Mouse (Mus musculus): Measurements from ENCODE around the gene BC005561. TPM values are rescaled to one million over a fixed set of nuclear protein-coding genes. Genes with fewer than 3 reads are reported as not detected.

Gene BC005561
- 16.2 and 17.0 TPM in 2 replicates for polyA plus RNA-seq (2015; fragmentation: Nextera tagmentation; extraction: Ambion mirVana)

DNA sequence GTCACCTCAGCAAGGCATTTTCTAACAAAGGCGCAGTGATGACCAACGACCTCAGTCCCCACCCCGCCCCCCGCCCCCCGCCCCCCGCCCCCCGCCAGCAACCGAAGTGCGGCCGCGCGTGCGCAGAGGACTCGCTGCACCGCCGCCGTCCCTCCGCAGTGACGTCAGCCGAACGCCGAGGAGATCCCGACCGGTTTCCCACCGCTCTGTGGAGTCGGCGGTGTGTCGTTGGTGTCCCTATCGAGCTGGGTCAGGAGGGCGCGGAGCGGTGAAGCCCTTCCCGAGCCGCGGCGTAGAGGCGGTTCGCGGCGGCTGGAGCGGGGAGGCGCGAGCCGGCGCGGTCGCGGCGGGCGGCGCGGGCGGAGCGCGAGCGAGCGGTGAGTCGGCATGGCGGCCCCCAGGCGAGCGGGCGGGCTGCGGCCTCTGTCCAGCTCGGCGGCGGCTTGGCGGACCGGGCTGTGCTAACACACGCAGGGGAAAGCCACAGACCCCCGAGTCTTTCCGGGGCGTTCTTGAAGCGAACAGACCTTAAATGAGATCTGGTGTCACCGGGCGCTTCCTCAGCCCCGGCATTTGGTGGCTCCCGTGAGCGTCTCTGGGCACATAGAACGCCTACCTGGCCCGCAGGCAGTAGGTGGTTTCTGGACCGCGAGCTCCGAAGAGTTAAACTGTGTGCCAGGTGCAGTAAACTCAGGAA, at the start of gene BC005561:
TSS of gene BC005561 (plus strand) at position 158 of the 697 bp plus-strand sequence.
- Histone ChIP-seq H3K27ac (peak within 1 kb of the TSS; percentile 78), H3K27me3 (no peaks in the 10 kb centered on the region), H3K4me3 (peak within 1 kb of the TSS; percentile 76), H3K4me1 (peaks cover 13% of the 10 kb centered on the region), H3K9ac (peak within 1 kb of the TSS; percentile 85), H3K4me2 (peak within 1 kb of the TSS; percentile 70), H3K36me3 (ENCODE audit: poor library complexity, severe bottlenecking) (peaks cover 28% of the 10 kb centered on the region), H3K9me3 (replicated peaks) (0 out of 2 replicates have a peak, but pooled peaks cover 4% of the 10 kb centered on the region)
- ATAC-seq, result peak; percentile 95
- under 1% methylated on average over 68 of the region's 83 CpGs for WGBS

DNA sequence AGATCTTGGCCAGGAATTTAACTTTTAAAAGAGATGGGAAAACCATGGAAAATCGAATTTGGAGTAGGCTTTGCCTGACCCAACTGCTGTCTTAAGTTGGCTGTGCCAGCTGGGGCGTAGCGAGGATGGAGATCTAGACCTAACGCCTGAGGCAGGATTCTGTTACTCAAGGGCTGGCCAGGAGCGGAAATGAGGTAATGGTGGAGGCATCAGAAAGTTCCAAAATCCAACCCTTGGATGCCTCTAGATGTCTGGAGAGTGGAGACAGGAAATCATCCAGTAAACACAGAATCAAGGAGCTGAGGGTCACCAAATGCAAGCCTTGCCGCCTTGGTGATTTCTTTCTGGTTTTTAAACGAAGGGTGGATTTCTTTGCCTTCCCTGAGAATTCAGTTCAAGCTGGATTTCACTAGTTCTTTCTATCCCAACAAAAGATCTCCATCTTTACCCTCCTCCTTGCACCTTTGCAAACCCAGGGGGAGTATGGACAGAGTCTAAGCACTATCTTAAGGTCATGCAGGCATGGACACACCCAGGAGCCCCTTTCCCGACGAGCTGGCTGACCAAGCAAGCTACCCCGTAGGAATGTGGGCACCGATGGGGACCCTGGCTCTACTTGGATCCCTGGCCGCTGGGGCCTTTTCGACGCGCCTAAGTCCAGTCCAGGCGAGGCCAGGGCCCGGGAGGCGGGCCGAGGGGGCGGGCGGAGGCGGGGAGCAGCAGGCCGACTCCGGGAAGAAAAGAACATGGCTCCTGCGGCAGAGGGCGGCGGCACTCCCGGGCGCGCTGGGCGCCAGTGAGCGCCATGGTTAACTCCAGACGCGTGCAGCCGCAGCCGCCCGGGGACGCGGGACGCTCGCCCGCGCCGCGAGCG, 49.1 kb upstream of the BC005561 start, which contains the start of gene Pkd2:
TSS of gene Pkd2 (plus strand) at position 619 of the 874 bp plus-strand sequence.
- H3K27me3 ChIP-seq, result no peaks in the 10 kb centered on the region
- peak within 1 kb of the TSS; percentile 80 for H3K4me2 ChIP-seq
- H3K36me3 ChIP-seq (ENCODE audit: poor library complexity, severe bottlenecking), result peaks cover 16% of the 10 kb centered on the region
- H3K4me3 ChIP-seq, result peak within 1 kb of the TSS; percentile 77
- 11% methylated on average over 46 of the region's 46 CpGs for WGBS
- 0 out of 2 replicates have a peak, but pooled peaks cover 7% of the 10 kb centered on the region for H3K9me3 ChIP-seq (replicated peaks)
- peak within 1 kb of the TSS; percentile 95 for H3K9ac ChIP-seq
- peak; percentile 89 for ATAC-seq
- peak within 1 kb of the TSS; percentile 89 for H3K27ac ChIP-seq
- H3K4me1 ChIP-seq, result peaks cover 19% of the 10 kb centered on the region

DNA sequence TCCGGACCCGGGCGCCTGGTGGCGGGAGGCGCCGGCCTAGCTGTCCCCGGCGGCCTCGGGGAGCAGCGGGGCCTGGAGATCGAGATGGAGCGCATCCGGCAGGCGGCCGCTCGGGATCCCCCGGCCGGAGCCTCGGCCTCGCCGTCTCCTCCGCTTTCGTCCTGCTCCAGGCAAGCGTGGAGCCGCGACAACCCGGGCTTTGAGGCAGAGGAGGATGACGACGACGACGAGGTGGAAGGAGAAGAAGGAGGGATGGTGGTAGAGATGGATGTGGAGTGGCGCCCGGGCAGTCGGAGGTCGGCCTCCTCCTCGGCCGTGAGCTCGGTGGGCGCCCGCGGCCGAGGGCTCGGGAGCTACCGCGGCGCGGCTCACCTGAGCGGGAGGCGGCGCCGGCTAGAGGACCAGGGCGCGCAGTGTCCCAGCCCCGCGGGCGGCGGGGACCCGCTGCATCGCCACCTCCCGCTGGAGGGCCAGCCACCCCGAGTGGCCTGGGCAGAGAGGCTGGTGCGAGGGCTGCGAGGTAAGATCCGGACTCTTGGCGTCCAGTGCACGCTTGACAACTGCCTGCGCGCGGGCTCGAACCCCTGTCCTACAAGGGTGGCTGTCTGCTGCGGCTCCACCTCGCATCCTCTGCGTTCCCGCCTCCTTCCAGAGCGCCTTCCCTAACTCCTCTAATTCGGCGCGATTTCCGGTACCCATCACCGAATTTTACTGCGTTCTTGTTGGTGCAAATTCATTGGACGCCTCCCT, 48.3 kb upstream of the BC005561 start:
- Histone ChIP-seq H3K4me1 (peaks cover 19% of the 10 kb centered on the region), H3K9me3 (replicated peaks) (0 out of 2 replicates have a peak, but pooled peaks cover 7% of the 10 kb centered on the region), H3K27ac (peak overlapping the region; percentile 89), H3K4me2 (peak overlapping the region; percentile 80), H3K27me3 (no peaks in the 10 kb centered on the region), H3K36me3 (ENCODE audit: poor library complexity, severe bottlenecking) (peaks cover 22% of the 10 kb centered on the region), H3K4me3 (peak overlapping the region; percentile 77), H3K9ac (peak overlapping the region; percentile 95)
- under 1% methylated on average over 71 of the region's 82 CpGs for WGBS
- ATAC-seq, result peak; percentile 76

DNA sequence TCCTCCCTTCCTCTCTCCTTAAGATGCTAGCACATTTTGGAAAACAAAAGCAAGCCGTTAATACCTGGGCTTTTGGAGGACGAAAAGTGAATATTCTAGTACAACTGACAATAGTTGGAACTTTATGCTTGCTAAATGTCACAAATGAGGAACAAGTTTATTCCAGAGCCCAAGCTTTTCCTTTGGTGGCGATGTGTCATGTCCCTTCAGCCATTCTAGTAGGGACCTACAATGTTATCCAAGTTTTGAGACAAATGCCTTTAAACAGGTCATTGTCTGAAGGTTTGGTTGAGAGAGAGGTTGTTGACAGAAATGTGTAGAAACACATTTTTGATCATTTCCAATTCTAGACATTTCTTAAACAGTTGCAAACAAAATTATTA, 47.7 kb upstream of the BC005561 start:
- no peak for ATAC-seq
- Histone ChIP-seq H3K36me3 (ENCODE audit: poor library complexity, severe bottlenecking) (peaks cover 27% of the 10 kb centered on the region), H3K4me1 (peaks cover 19% of the 10 kb centered on the region), H3K27me3 (no peaks in the 10 kb centered on the region), H3K4me3 (peak overlapping the region; percentile 77), H3K4me2 (peak overlapping the region; percentile 80), H3K27ac (peak overlapping the region; percentile 89), H3K9me3 (replicated peaks) (0 out of 2 replicates have a peak, but pooled peaks cover 7% of the 10 kb centered on the region), H3K9ac (peak overlapping the region; percentile 95)
- 22% methylated on average over 3 of the region's 3 CpGs for WGBS

DNA sequence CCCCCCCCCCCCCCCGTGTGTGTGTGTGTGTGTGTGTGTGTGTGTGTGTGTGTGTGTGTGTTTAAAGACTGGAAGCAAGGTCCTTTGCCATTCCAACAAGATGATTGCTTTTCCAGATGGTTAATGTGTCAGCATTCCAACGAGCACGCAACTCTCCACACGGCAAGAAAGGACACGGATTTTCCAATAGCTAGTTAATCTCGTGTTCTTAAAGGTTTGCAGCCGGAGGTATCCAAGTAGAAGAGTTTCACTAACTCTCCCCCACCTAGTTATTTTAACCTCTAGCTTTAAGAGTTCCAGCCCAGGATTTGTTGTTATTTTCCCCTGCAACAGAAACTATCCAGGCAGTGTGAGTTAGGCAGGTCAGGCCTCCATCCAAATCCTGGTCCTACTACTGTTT, 47.3 kb upstream of the BC005561 start:
- no peak overlapping the region for H3K27ac ChIP-seq

DNA sequence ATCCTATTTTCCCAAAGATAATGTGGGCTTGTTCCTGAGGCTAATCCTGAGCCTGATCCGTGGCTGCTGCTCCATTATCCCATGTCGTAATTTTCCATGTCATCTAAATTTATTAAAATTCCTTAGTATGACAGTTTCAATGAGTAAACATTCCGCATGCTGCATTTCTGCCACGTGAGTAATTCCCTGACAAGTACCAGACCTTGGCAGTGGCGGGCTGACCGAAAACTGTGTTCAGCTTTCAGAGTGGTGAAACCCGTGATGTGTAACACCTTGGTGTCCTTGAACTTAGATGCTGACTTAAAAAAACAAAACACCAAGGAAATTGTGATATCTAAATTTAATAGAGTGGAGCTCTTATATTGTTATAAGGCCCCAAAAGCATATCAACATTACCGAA, 42.9 kb upstream of the BC005561 start:
- H3K4me1 ChIP-seq, result peaks cover 9% of the 10 kb centered on the region
- no peak for ATAC-seq
- H3K9me3 ChIP-seq (replicated peaks), result no peaks in the 10 kb centered on the region
- no peaks in the 10 kb centered on the region for H3K27me3 ChIP-seq
- H3K27ac ChIP-seq, result no peak overlapping the region
- no peak overlapping the region for H3K4me3 ChIP-seq
- no peak overlapping the region for H3K4me2 ChIP-seq
- WGBS, result 96% methylated on average over 8 of the region's 8 CpGs
- H3K36me3 ChIP-seq (ENCODE audit: poor library complexity, severe bottlenecking), result peaks cover 53% of the 10 kb centered on the region
- H3K9ac ChIP-seq, result no peak overlapping the region

More for the DNA sequence above, 47.3 kb upstream of the BC005561 start:
- peak overlapping the region; percentile 77 for H3K4me3 ChIP-seq
- H3K4me2 ChIP-seq, result peak overlapping the region; percentile 80
- H3K36me3 ChIP-seq (ENCODE audit: poor library complexity, severe bottlenecking), result peaks cover 31% of the 10 kb centered on the region
- H3K9me3 ChIP-seq (replicated peaks), result 0 out of 2 replicates have a peak, but pooled peaks cover 7% of the 10 kb centered on the region
- ATAC-seq, result no peak
- 43% methylated on average over 6 of the region's 7 CpGs for WGBS
- H3K27me3 ChIP-seq, result no peaks in the 10 kb centered on the region
- H3K9ac ChIP-seq, result peak overlapping the region; percentile 23; the same call in 1 of the 2 replicates
- peaks cover 19% of the 10 kb centered on the region for H3K4me1 ChIP-seq

DNA sequence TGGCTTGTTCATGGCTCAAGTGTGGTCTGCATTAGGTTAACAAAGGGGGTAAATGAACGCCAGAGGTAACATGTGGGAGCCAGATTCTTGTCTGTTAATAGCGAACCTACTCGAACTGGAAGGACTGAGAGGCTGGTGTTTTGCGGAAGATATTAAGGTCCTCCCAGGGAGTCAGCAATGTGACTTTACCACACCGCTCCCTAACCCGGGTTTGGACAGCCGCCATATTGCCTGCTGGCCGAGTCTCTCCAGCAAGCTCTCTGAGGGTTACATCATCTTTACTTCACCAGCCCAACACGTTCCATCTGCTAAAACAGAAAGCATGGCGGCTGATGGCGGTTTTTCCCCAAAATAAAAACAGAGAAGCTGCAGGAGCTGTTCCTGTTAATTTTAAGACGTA, 42.4 kb upstream of the BC005561 start:
- Histone ChIP-seq H3K4me2 (no peak overlapping the region), H3K4me1 (peaks cover 6% of the 10 kb centered on the region), H3K9me3 (replicated peaks) (no peaks in the 10 kb centered on the region), H3K36me3 (ENCODE audit: poor library complexity, severe bottlenecking) (peaks cover 57% of the 10 kb centered on the region), H3K27ac (no peak overlapping the region), H3K9ac (no peak overlapping the region), H3K27me3 (no peaks in the 10 kb centered on the region), H3K4me3 (no peak overlapping the region)
- WGBS, result 83% methylated on average over 12 of the region's 12 CpGs
- ATAC-seq, result no peak

DNA sequence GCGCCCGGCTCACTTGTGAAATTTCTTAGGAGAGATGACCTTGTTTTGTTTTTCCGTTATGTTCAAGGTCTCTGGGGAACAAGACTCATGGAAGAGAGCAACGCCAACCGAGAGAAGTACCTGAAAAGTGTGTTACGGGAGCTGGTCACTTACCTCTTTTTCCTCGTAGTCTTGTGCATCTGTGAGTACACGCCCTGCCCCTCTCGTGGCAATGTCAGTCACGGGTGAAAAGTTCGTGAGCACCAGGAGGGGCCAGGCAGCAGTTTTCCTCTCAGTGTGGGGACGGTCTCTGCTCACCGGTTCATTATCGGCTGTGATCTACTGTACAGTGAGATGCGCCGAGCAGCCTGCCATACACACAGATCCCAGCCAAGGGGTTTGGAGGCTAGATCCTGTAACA, 41.3 kb upstream of the BC005561 start:
- no peak overlapping the region for H3K27ac ChIP-seq
- no peaks in the 10 kb centered on the region for H3K27me3 ChIP-seq
- H3K9me3 ChIP-seq (replicated peaks), result no peaks in the 10 kb centered on the region
- no peaks in the 10 kb centered on the region for H3K4me1 ChIP-seq
- H3K9ac ChIP-seq, result no peak overlapping the region
- H3K4me3 ChIP-seq, result no peak overlapping the region
- no peak for ATAC-seq
- no peak overlapping the region for H3K4me2 ChIP-seq
- WGBS, result 97% methylated on average over 16 of the region's 16 CpGs
- H3K36me3 ChIP-seq (ENCODE audit: poor library complexity, severe bottlenecking), result peaks cover 66% of the 10 kb centered on the region

DNA sequence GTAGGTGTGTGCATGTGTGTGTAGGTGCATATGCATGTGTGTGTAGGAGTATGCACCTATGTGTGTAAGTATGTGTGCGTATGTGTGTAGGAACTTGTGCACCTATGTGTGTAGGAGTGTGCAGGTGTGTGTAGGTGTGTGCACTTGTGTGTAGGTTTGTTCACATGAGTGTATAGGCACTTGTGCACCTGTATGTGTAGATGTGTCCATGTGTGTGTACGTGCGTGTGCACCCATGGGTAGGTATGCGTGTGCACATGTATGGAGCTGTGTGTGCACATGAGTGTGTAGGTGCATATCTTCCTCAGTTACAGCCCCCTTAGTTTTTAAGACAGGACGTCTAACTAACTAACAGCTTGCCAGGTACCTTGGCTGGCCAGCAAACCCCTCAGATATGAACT, 39.6 kb upstream of the BC005561 start:
- H3K27ac ChIP-seq, result no peak overlapping the region
- ATAC-seq, result no peak
- H3K4me2 ChIP-seq, result no peak overlapping the region
- no peaks in the 10 kb centered on the region for H3K4me1 ChIP-seq
- no peak overlapping the region for H3K4me3 ChIP-seq
- WGBS, result 92% methylated on average over 5 of the region's 5 CpGs
- no peaks in the 10 kb centered on the region for H3K9me3 ChIP-seq (replicated peaks)
- no peak overlapping the region for H3K9ac ChIP-seq
- H3K36me3 ChIP-seq (ENCODE audit: poor library complexity, severe bottlenecking), result peaks cover 74% of the 10 kb centered on the region
- H3K27me3 ChIP-seq, result no peaks in the 10 kb centered on the region

DNA sequence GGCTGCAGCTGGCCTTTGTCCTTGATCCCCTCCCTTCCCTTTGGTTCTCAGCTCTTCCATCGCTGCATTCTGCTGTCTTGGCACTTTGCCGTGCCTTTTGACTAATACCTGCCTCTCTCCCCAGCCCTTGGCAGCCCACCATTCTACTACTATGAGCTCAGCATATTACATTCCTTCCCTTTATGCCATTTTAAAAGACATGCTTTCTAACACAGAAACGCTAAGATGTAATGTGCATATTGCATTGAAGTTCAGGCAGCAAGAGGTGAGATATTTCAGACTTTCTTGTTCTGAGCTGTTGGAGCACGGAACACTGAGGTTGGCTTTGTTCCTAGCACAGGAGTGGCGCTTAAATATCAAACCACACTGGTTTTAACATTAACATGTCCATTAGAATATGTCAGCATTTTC, 37.2 kb upstream of the BC005561 start:
- Histone ChIP-seq H3K9ac (no peak overlapping the region), H3K36me3 (ENCODE audit: poor library complexity, severe bottlenecking) (peaks cover 54% of the 10 kb centered on the region), H3K4me2 (no peak overlapping the region), H3K27ac (no peak overlapping the region), H3K27me3 (no peaks in the 10 kb centered on the region), H3K4me1 (no peaks in the 10 kb centered on the region), H3K4me3 (no peak overlapping the region), H3K9me3 (replicated peaks) (no peaks in the 10 kb centered on the region)
- WGBS, result 85% methylated on average over 5 of the region's 5 CpGs
- ATAC-seq, result no peak

DNA sequence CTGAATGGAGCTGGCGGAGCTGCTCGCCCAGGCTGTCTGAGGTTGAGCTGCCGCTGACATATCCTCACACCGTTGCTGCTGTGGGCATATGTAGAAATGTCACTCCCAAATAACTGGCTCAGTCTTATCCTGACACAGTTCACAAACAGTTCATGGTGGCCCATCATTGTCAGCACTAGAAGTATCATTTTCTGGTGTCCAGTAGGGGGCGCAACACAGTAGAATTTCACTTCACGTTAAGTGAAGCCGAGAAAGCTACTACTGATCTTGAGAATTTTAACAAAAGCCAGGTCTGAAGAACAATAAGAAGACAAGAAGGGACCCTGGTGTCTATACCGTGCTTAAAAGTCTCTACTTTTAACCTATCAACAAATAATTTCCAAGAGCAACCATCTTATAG, 35.8 kb upstream of the BC005561 start:
- no peaks in the 10 kb centered on the region for H3K27me3 ChIP-seq
- ATAC-seq, result no peak
- H3K9ac ChIP-seq, result no peak overlapping the region
- no peaks in the 10 kb centered on the region for H3K4me1 ChIP-seq
- H3K4me3 ChIP-seq, result no peak overlapping the region
- H3K27ac ChIP-seq, result no peak overlapping the region
- no peak overlapping the region for H3K4me2 ChIP-seq
- 94% methylated on average over 8 of the region's 8 CpGs for WGBS
- H3K36me3 ChIP-seq (ENCODE audit: poor library complexity, severe bottlenecking), result peaks cover 47% of the 10 kb centered on the region
- no peaks in the 10 kb centered on the region for H3K9me3 ChIP-seq (replicated peaks)
